Mouse (Mus musculus) CD4-positive helper T cell, adult 2 months (primary cell): ENCODE data around the gene Rps23.
A peak's percentile ranks its signal among the peaks of the same experiment; 100 is the strongest.

Experiments
- DNase-seq: peaks from one replicate; pipeline ENCODE4 v3.0.0-alpha.2; 2012; ENCODE audit warnings: low read depth, missing footprints, low spot score

The Rps23 gene

DNA sequence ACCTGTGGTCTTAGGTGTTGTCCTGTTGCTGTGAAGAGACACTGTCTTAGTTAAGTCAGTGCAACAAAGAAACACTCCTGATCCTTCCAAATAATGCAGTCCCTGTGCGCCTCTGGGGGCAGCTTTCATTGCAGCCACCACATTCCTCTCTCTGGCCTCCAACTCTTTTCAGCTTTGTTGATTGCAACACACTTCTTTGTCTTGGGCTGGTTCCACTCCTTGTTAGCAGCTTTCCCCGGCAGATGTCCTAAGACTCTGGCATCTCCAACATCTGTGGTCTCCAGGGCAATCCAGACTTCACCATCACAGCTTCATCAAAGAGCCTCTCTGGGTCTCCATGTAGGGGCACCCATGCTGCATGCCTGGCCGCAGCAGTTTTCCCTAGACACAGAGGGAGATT, 10.5 kb downstream of the Rps23 start:
- DNase-seq, result no peak

GRCm38 (mm10) chr13:90935852-90936251, 13.1 kb downstream of the Rps23 start:
- DNase-seq, result no peak

DNA sequence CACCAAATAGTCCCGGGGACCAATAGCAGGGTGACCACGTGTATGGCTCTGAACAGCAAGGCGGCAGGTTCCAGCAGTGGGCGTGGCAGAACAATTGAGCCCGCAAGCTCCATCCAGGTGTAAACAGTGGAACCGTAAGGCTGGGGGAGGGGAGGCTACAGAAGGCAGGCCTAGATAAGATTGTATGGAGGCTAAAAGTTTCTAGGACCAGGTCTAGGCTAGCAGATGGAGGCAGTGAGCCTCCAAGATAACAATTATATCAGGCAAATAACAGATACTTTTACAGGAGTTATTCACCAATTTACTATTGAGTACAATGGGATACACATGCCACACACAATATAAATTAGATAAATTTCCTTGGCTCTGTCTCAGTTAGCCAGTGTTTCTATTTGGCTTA, 16.4 kb downstream of the Rps23 start:
- no peak for DNase-seq

DNA sequence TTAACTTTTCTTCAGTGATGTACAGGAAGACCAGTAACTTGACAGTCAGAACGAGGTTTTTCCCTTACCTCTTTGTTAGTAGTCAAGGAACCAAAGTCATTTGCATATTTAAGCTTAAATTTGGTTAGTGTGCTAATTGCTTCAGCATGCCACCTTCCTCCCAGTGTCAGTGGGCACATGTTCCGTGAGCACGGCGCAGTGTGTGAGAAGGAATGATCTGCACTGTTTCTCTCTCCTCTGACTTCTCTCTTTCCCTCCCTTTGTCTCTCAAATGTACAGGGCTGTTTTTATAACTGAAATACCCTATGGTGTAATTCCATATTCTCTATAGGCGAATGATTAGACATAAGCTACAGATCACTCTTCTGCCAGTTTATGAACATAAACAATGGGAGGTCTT, 16.8 kb downstream of the Rps23 start:
- DNase-seq, result no peak

DNA sequence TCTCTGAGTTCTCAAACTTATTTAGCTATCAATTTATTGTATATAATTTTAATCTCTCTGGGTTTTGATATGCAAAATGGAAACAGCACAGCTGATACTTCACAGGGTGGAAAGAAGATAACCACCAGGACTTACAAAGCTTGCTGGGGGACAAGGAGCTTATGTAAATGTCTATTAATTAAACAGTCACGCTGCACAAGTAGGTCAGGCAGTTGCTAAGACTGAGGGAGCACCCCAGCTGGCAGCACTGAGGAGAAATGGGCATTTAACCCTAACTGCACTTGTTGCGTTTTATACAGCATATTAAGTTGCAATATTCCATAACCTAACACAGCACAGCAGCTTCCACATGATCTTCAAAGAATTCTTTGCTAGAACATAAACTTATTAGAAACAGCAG, 36.1 kb downstream of the Rps23 start:
- DNase-seq, result no peak

GRCm38 (mm10) chr13:90960591-90960990, 37.8 kb downstream of the Rps23 start:
- no peak for DNase-seq

GRCm38 (mm10) chr13:90962836-90963760, 40.3 kb downstream of the Rps23 start:
- DNase-seq, result no peak

- DNase-seq, result no peak
These were observed 41.8 kb downstream of the Rps23 start for GRCm38 (mm10) chr13:90964511-90964910.

GRCm38 (mm10) chr13:90965996-90966395, 43.2 kb downstream of the Rps23 start:
- DNase-seq, result no peak

DNA sequence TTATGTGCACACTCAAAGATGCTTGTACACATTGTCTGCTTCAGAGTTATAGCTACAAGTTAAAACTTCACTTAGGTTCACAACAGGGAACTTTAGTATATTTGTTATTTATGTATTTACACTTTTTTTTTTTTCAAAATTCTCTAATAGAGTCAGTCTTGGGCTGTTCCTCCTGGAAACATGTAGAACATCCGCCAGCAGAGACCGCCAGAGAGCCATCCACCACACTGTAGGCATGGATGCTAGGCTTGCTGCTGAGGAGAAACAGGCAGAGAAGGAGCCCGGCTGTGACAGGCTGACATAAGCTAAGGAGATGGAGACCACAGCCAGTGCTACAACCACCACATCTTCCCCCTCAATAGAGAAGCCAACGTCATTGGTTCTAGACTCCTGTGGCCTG, 44.7 kb downstream of the Rps23 start:
- peak; percentile 57 for DNase-seq

- no peak for DNase-seq
These were observed 46.2 kb downstream of the Rps23 start for GRCm38 (mm10) chr13:90968940-90969339.

GRCm38 (mm10) chr13:90970259-90971017, 47.7 kb downstream of the Rps23 start:
- DNase-seq, result no peak

- no peak for DNase-seq
These were observed 50.7 kb downstream of the Rps23 start for GRCm38 (mm10) chr13:90973409-90973808.
